Mouse (Mus musculus): ENCODE data around the gene Cnpy4.

DNA sequence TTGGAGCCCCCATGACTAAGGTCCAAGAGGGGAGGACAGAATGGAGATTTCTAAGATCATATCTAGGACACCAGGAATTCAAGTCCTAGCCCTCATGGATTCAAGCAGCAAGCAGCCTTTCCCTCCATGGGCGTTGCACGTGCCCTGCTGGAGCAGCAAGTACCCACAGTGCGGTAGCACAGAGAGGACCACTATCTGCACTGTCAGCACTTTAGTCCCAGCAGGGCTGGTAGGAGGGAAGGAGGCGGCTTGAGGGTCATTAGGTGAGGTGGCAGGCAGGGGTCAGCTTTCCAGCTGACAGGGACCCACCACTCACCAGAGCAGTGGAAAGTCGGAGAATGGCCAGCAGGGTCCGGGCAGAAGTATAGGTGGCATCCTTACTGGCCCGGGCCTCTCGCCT is 21.7 kb upstream of the Cnpy4 start:
- TF ChIP-seq CTCF (IDR thresholded peaks at IDR 0.05; ENCODE audit: low read depth, low read length) (no peak), POLR2A (IDR thresholded peaks at IDR 0.05; ENCODE audit: borderline replicate concordance, low read depth, low read length) (no peak)

Measured in bone marrow macrophage, adult 2 months (primary cell).